Mouse (Mus musculus) midbrain, embryonic 10.5 days (tissue): Measurements from ENCODE around the gene Cacng3. TPM values are rescaled to one million over a fixed set of nuclear protein-coding genes. Genes with fewer than 3 reads are reported as not detected.

ENCODE experiments used
- DNase-seq: peaks from one replicate; pipeline ENCODE4 v3.0.0-alpha.2; 2017; ENCODE audit warnings: low spot score
- H3K27ac ChIP-seq: fragments of 300-500 bp; sonication (generic); replicated peaks from 2 replicates; pipeline ENCODE4 v1.5.1; 2016; ENCODE audit warnings: mild to moderate bottlenecking
- H3K27me3 ChIP-seq: fragments of 300-500 bp; sonication (generic); 2 replicates; pipeline ENCODE4 v1.6.1; 2016; ENCODE audit warnings: low read depth, mild to moderate bottlenecking; ENCODE audit not compliant: poor library complexity, severe bottlenecking
- H3K36me3 ChIP-seq: fragments of 300-500 bp; sonication (generic); 2 replicates; pipeline ENCODE4 v1.6.1; 2016; ENCODE audit warnings: mild to moderate bottlenecking, moderate library complexity
- H3K4me1 ChIP-seq: fragments of 300-500 bp; sonication (generic); 2 replicates; pipeline ENCODE4 v1.6.1; 2016
- H3K4me3 ChIP-seq: fragments of 300-500 bp; sonication (generic); 2 replicates; pipeline ENCODE4 v1.5.1; 2016; ENCODE audit warnings: mild to moderate bottlenecking, moderate library complexity
- H3K9me3 ChIP-seq: fragments of 300-500 bp; sonication (generic); replicated peaks from 2 replicates; pipeline ENCODE4 v1.6.1; 2016; ENCODE audit warnings: mild to moderate bottlenecking
- WGBS: fragments of 180-500 bp; shearing (Covaris S2); methylation state at CpG from one replicate; pipeline ENCODE4 v1.1.7; 2016; 5-methylcytosine and 5-hydroxymethylcytosine counted together
- polyA plus RNA-seq: library from polyadenylated mRNA; unstranded; fragments of >200 nt; fragmentation: Nextera tagmentation; extraction: Ambion mirVana; gene quantifications from 2 replicates; pipeline ENCODE4 v1.2.1, GENCODE M21; 2016

Gene Cacng3
- 0.74 and 0.96 TPM in 2 replicates for polyA plus RNA-seq

- 15% methylated on average over 13 of the region's 13 CpGs for WGBS
- peak within 1 kb of the TSS; percentile 42 for H3K4me3 ChIP-seq
- H3K36me3 ChIP-seq: no peaks in the 10 kb centered on the region
- peaks cover 10% of the 10 kb centered on the region for H3K4me1 ChIP-seq
- DNase-seq: no peak
- no peaks in the 10 kb centered on the region for H3K9me3 ChIP-seq
- H3K27me3 ChIP-seq: peaks cover 20% of the 10 kb centered on the region
- H3K27ac ChIP-seq: no peak within 1 kb of the TSS
Observed at GRCm38 (mm10) chr7:122670442-122670872, at the start of gene Cacng3. Gene Cacng3 (plus strand): TSS chr7:122670492.

GRCm38 (mm10) chr7:122622125-122622774, 48.0 kb upstream of the Cacng3 start:
- DNase-seq: peak; percentile 62
- 20% methylated on average over 9 of the region's 9 CpGs for WGBS
- H3K9me3 ChIP-seq: no peaks in the 10 kb centered on the region
- H3K27me3 ChIP-seq: peaks cover 18% of the 10 kb centered on the region
- H3K4me1 ChIP-seq: peaks cover 17% of the 10 kb centered on the region
- H3K27ac ChIP-seq: peak overlapping the region; percentile 52; the same call in 1 of the 2 replicates
- 0 out of 2 replicates have a peak overlapping the region, but pooled peaks have one; percentile 8 for H3K4me3 ChIP-seq
- H3K36me3 ChIP-seq: no peaks in the 10 kb centered on the region

- no peak for DNase-seq
- Histone ChIP-seq H3K4me1 (peaks cover 17% of the 10 kb centered on the region), H3K27ac (no peak overlapping the region), H3K36me3 (no peaks in the 10 kb centered on the region), H3K9me3 (no peaks in the 10 kb centered on the region), H3K27me3 (peaks cover 18% of the 10 kb centered on the region), H3K4me3 (no peak overlapping the region)
- 71% methylated on average over 1 of the region's 1 CpGs for WGBS
Observed at GRCm38 (mm10) chr7:122623753-122624152, 46.5 kb upstream of the Cacng3 start.

GRCm38 (mm10) chr7:122628050-122628449, 42.2 kb upstream of the Cacng3 start:
- peaks cover 3% of the 10 kb centered on the region for H3K4me1 ChIP-seq
- no peaks in the 10 kb centered on the region for H3K36me3 ChIP-seq
- 93% methylated on average over 5 of the region's 5 CpGs for WGBS
- H3K9me3 ChIP-seq: no peaks in the 10 kb centered on the region
- no peak overlapping the region for H3K27ac ChIP-seq
- no peaks in the 10 kb centered on the region for H3K27me3 ChIP-seq
- no peak overlapping the region for H3K4me3 ChIP-seq
- no peak for DNase-seq

- no peaks in the 10 kb centered on the region for H3K27me3 ChIP-seq
- H3K9me3 ChIP-seq: no peaks in the 10 kb centered on the region
- no peaks in the 10 kb centered on the region for H3K36me3 ChIP-seq
- no peak overlapping the region for H3K27ac ChIP-seq
- no peak overlapping the region for H3K4me3 ChIP-seq
- no peaks in the 10 kb centered on the region for H3K4me1 ChIP-seq
- DNase-seq: no peak
- WGBS: 90% methylated on average over 2 of the region's 2 CpGs
Observed at GRCm38 (mm10) chr7:122630386-122630785, 39.9 kb upstream of the Cacng3 start.

GRCm38 (mm10) chr7:122631151-122631550, 39.1 kb upstream of the Cacng3 start:
- Histone ChIP-seq H3K9me3 (no peaks in the 10 kb centered on the region), H3K4me3 (no peak overlapping the region), H3K27me3 (no peaks in the 10 kb centered on the region), H3K4me1 (no peaks in the 10 kb centered on the region), H3K36me3 (no peaks in the 10 kb centered on the region), H3K27ac (no peak overlapping the region)
- 71% methylated on average over 3 of the region's 3 CpGs for WGBS
- no peak for DNase-seq

- no peak for DNase-seq
- Histone ChIP-seq H3K4me1 (no peaks in the 10 kb centered on the region), H3K9me3 (no peaks in the 10 kb centered on the region), H3K36me3 (no peaks in the 10 kb centered on the region), H3K27me3 (no peaks in the 10 kb centered on the region), H3K27ac (no peak overlapping the region), H3K4me3 (no peak overlapping the region)
- WGBS: 76% methylated on average over 5 of the region's 5 CpGs
Observed at GRCm38 (mm10) chr7:122632946-122633345, 37.3 kb upstream of the Cacng3 start.

GRCm38 (mm10) chr7:122633463-122633862, 36.8 kb upstream of the Cacng3 start:
- Histone ChIP-seq H3K27me3 (no peaks in the 10 kb centered on the region), H3K4me3 (no peak overlapping the region), H3K27ac (no peak overlapping the region), H3K36me3 (no peaks in the 10 kb centered on the region), H3K9me3 (no peaks in the 10 kb centered on the region), H3K4me1 (no peaks in the 10 kb centered on the region)
- WGBS: 91% methylated on average over 5 of the region's 5 CpGs
- no peak for DNase-seq

- no peaks in the 10 kb centered on the region for H3K4me1 ChIP-seq
- no peaks in the 10 kb centered on the region for H3K9me3 ChIP-seq
- H3K36me3 ChIP-seq: no peaks in the 10 kb centered on the region
- H3K4me3 ChIP-seq: no peak overlapping the region
- no peak overlapping the region for H3K27ac ChIP-seq
- 89% methylated on average over 8 of the region's 8 CpGs for WGBS
- DNase-seq: no peak
- H3K27me3 ChIP-seq: no peaks in the 10 kb centered on the region
Observed at GRCm38 (mm10) chr7:122643676-122644075, 26.6 kb upstream of the Cacng3 start.

- Histone ChIP-seq H3K9me3 (no peaks in the 10 kb centered on the region), H3K4me3 (no peak overlapping the region), H3K27ac (no peak overlapping the region), H3K36me3 (no peaks in the 10 kb centered on the region), H3K4me1 (peaks cover 3% of the 10 kb centered on the region; the same call in 1 of the 2 replicates), H3K27me3 (no peaks in the 10 kb centered on the region)
- no peak for DNase-seq
- 84% methylated on average over 10 of the region's 10 CpGs for WGBS
Observed at GRCm38 (mm10) chr7:122649306-122649705, 21.0 kb upstream of the Cacng3 start.

GRCm38 (mm10) chr7:122652523-122652922, 17.8 kb upstream of the Cacng3 start:
- no peak for DNase-seq
- no peaks in the 10 kb centered on the region for H3K36me3 ChIP-seq
- no peaks in the 10 kb centered on the region for H3K27me3 ChIP-seq
- no peaks in the 10 kb centered on the region for H3K9me3 ChIP-seq
- WGBS: 87% methylated on average over 3 of the region's 3 CpGs
- H3K4me1 ChIP-seq: peaks cover 3% of the 10 kb centered on the region; the same call in 1 of the 2 replicates
- H3K27ac ChIP-seq: no peak overlapping the region
- H3K4me3 ChIP-seq: no peak overlapping the region

GRCm38 (mm10) chr7:122656671-122657070, 13.6 kb upstream of the Cacng3 start:
- no peaks in the 10 kb centered on the region for H3K4me1 ChIP-seq
- no peaks in the 10 kb centered on the region for H3K9me3 ChIP-seq
- no peak overlapping the region for H3K27ac ChIP-seq
- 94% methylated on average over 3 of the region's 3 CpGs for WGBS
- no peaks in the 10 kb centered on the region for H3K27me3 ChIP-seq
- H3K4me3 ChIP-seq: no peak overlapping the region
- no peaks in the 10 kb centered on the region for H3K36me3 ChIP-seq
- no peak for DNase-seq

GRCm38 (mm10) chr7:122657423-122658126, 12.7 kb upstream of the Cacng3 start:
- no peaks in the 10 kb centered on the region for H3K27me3 ChIP-seq
- no peak overlapping the region for H3K27ac ChIP-seq
- WGBS: 95% methylated on average over 5 of the region's 5 CpGs
- H3K36me3 ChIP-seq: no peaks in the 10 kb centered on the region
- no peak overlapping the region for H3K4me3 ChIP-seq
- no peaks in the 10 kb centered on the region for H3K4me1 ChIP-seq
- H3K9me3 ChIP-seq: no peaks in the 10 kb centered on the region
- no peak for DNase-seq
